Mouse (Mus musculus): ENCODE data around the gene Cop1. TPM values are rescaled to one million over a fixed set of nuclear protein-coding genes. Genes with fewer than 3 reads are reported as not detected.

Cop1 gene
- polyA plus RNA-seq (2014; fragmentation: Illumina TruSeq; extraction: RNeasy Lipid Tissue Mini Kit (QIAGEN cat#74804); ENCODE audit: low replicate concordance): 482 TPM

DNA sequence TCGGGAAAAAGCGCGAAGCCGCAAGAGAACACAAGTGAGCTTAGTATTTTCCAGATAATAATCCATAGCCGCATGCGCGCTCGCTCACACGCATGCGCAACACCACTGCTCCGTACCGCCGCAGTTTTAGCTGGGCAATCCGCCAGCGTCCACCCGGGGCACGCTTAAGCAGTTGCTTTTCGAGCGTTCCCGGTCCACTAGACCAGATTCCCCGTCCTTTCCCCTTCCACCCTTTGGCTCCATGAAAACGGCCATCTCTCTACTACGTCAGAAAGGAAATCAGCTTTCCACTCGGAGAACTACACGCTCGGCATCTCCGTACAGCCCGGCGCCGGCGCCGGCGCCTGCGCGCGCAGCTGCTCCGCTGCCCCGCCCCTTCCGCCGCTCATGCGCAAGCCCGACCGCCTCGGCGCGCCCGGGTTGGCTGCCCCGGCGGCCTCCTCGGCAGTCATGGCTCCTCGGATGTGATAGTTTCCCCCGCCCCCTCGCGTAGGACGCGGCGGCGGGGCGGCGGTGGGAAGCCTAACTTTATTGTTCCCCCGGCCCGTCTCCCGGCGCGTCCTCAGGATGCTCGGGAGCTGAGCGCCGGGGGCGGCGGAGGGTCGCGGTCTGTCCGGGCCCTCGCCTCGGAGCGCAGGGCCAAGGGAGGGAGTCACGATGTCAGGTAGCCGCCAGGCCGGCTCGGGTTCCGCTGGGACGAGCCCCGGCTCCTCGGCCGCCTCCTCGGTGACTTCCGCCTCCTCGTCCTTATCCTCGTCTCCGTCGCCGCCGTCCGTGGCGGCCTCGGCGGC, at the start of gene Cop1:
Gene Cop1, plus strand, starts transcription at position 540 of the 791 bp plus-strand sequence.

